Mouse (Mus musculus) intestine, postnatal 0 days (tissue): Measurements from ENCODE around the gene Kif19a. TPM values are rescaled to one million over a fixed set of nuclear protein-coding genes. Genes with fewer than 3 reads are reported as not detected.

Source experiments
- ATAC-seq: fragments of 200-750 bp; cut with Nextera tagmentation; 2 replicates; pipeline ENCODE4 v1.8.0; 2017; ENCODE audit warnings: mild to moderate bottlenecking, moderate TSS enrichment, moderate library complexity
- H3K27ac ChIP-seq: fragments of 300-500 bp; sonication (generic); 2 replicates; pipeline ENCODE4 v1.5.1; 2014; ENCODE audit warnings: mild to moderate bottlenecking, low read depth, low read length, moderate library complexity
- H3K27me3 ChIP-seq: fragments of 300-500 bp; sonication (generic); replicated peaks from 2 replicates; pipeline ENCODE4 v1.6.1; 2014; ENCODE audit warnings: low read length, mixed read lengths; ENCODE audit not compliant: control insufficient read depth, insufficient read depth
- H3K36me3 ChIP-seq: fragments of 300-500 bp; sonication (generic); 2 replicates; pipeline ENCODE4 v1.6.1; 2014; ENCODE audit warnings: mild to moderate bottlenecking, moderate library complexity; ENCODE audit not compliant: control insufficient read depth, insufficient read depth
- H3K4me1 ChIP-seq: fragments of 300-500 bp; sonication (generic); replicated peaks from 2 replicates; pipeline ENCODE4 v1.6.1; 2014; ENCODE audit warnings: antibody characterized with exemption, low read length, mixed read lengths; ENCODE audit not compliant: control insufficient read depth, insufficient read depth
- H3K4me2 ChIP-seq: fragments of 300-500 bp; sonication (generic); replicated peaks from 2 replicates; pipeline ENCODE4 v1.6.1; 2014; ENCODE audit warnings: low read depth, mild to moderate bottlenecking, moderate library complexity
- H3K4me3 ChIP-seq: fragments of 300-500 bp; sonication (generic); 2 replicates; pipeline ENCODE4 v1.5.1; 2014; ENCODE audit warnings: low read depth, low read length
- H3K9ac ChIP-seq: fragments of 300-500 bp; sonication (generic); 2 replicates; pipeline ENCODE4 v1.6.1; 2014; ENCODE audit warnings: mild to moderate bottlenecking, low read depth, low read length
- H3K9me3 ChIP-seq: fragments of 300-500 bp; sonication (generic); 2 replicates; pipeline ENCODE4 v1.6.1; 2016; ENCODE audit warnings: mixed run types; ENCODE audit not compliant: control insufficient read depth
- CTCF ChIP-seq: sonication (generic); IDR thresholded peaks from 2 replicates; pipeline ENCODE4 v1.5.1; 2016; ENCODE audit warnings: low read depth, mild to moderate bottlenecking, control low read depth, antibody characterized with exemption, moderate library complexity
- WGBS: fragments of 180-500 bp; shearing (Covaris S2); extraction: QIAGEN DNeasy Blood & Tissue Kit; methylation state at CpG from one replicate; pipeline ENCODE4 v1.1.7; 2014; 5-methylcytosine and 5-hydroxymethylcytosine counted together
- polyA plus RNA-seq: library from polyadenylated mRNA; unstranded; fragments of >200 nt; fragmentation: Nextera tagmentation; extraction: Ambion mirVana; gene quantifications from 2 replicates; pipeline ENCODE4 v1.2.1, GENCODE M21; 2015

The Kif19a gene
- polyA plus RNA-seq, 1 experiment from 2014 or later: 0.21 TPM

DNA sequence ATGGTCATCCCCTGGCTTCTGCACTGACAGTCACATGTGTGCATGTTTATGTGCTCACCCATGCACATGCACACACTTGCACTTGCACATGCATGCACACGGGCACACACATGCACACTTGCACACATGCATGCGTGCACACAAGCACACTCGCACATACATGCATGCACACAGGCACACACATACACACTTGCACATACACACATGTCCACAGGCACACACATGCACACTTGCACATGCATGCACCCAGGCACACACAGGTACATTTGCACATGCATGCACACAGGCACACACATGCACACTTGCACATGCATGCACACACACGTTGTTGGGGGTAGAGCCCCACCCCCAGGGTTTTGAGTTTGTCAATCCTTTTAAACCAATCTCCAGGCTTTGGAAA lies 51.7 kb downstream of the Kif19a start:
- WGBS: 88% methylated on average over 4 of the region's 4 CpGs
- Histone ChIP-seq H3K36me3 (no peaks in the 10 kb centered on the region), H3K4me1 (no peaks in the 10 kb centered on the region), H3K4me3 (no peak overlapping the region), H3K27me3 (no peaks in the 10 kb centered on the region), H3K9me3 (no peaks in the 10 kb centered on the region), H3K27ac (no peak overlapping the region), H3K4me2 (no peak overlapping the region), H3K9ac (no peak overlapping the region)
- TF ChIP-seq CTCF: no peak
- no peak for ATAC-seq

DNA sequence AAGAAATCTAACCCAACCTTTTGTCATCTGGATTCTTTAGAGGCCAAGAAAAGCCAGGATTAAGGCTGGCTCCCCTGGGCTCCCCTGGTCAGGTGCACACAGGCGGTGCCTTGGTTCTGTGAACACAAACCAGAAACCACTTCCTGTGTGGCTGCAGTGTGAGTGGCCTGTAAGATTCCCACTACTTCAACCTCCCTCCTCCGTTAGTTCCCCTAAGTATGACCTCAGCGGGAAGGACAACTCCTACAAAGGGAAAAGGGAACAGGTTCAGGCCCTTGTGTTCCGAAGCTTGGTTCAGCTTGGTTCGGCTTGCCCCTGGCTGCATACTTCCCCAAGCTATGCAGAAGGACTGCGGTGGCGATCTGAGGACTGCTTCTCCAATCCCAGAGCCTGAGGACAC lies 53.0 kb downstream of the Kif19a start:
- Histone ChIP-seq H3K4me3 (no peak overlapping the region), H3K4me2 (no peak overlapping the region), H3K27me3 (no peaks in the 10 kb centered on the region), H3K4me1 (no peaks in the 10 kb centered on the region), H3K36me3 (no peaks in the 10 kb centered on the region), H3K9ac (no peak overlapping the region), H3K27ac (no peak overlapping the region), H3K9me3 (no peaks in the 10 kb centered on the region)
- ATAC-seq: no peak
- TF ChIP-seq CTCF: no peak
- 89% methylated on average over 7 of the region's 7 CpGs for WGBS

DNA sequence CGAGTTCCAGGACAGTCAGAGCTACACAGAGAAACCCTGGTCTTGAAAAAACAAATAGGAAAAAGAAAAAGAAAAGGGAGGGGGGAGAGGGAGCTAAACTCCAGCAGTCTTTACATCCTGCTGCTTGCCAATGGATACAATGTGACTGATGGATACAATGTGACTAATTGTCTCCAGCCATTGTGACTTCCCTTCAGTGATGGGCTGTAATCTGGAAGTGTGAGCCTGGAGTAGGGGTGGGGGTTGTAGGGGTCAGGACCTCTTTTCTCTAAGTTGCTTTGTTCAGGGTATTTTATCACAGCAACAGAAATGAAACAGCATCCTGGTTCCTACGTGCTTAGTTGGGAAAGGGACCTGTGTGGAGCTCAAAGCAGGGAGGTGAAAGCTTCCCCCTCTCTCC lies 53.9 kb downstream of the Kif19a start:
- TF ChIP-seq CTCF: no peak
- ATAC-seq: no peak
- Histone ChIP-seq H3K27ac (no peak overlapping the region), H3K36me3 (no peaks in the 10 kb centered on the region), H3K27me3 (no peaks in the 10 kb centered on the region), H3K9ac (no peak overlapping the region), H3K4me3 (no peak overlapping the region), H3K9me3 (no peaks in the 10 kb centered on the region), H3K4me1 (no peaks in the 10 kb centered on the region), H3K4me2 (no peak overlapping the region)
- 49% methylated on average over 2 of the region's 2 CpGs for WGBS

DNA sequence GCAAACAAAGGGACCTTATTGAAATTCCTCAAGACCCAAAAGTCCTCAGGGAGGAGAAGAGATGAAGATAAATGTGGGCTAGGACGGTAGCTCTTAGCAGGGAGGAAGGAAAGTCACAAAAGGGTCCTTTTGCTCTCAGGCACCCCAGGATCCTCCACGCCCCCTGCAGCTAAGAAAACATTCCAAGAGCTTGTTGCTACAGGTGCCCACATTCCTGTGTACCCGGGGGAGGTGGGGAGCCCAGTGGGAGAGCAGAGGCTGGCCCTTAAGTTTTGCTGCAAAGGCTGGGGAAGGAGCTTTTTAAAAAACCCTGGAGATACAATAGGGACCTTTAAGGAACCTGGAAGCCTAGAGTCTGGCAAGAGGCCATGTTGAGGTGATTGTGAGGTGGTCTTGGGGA lies 55.3 kb downstream of the Kif19a start:
- H3K4me3 ChIP-seq: no peak overlapping the region
- no peaks in the 10 kb centered on the region for H3K27me3 ChIP-seq
- H3K9ac ChIP-seq: no peak overlapping the region
- H3K9me3 ChIP-seq: no peaks in the 10 kb centered on the region
- no peaks in the 10 kb centered on the region for H3K36me3 ChIP-seq
- no peak overlapping the region for H3K4me2 ChIP-seq
- ATAC-seq: no peak
- no peak overlapping the region for H3K27ac ChIP-seq
- WGBS: 48% methylated on average over 3 of the region's 3 CpGs
- H3K4me1 ChIP-seq: no peaks in the 10 kb centered on the region
- TF ChIP-seq CTCF: no peak

DNA sequence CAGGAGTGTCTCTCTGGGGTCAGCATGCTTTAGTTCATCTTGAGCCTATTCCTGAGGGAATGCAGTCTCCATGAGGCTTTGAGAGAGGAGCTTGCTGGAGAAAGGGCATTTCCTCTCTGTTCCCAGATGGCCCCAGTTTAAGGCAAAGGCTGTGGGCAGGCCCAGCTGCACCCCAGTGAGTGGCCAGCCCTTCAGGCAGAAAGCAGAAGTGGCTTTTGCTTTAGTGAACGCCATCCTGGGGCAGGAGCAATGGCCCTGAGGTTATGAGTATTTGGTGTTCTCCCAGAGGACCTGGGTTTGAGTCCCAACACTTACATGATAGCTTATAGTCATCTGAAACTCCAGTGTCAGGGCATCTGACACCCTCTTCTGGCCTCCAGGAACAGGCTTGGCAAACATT lies 56.1 kb downstream of the Kif19a start:
- H3K9me3 ChIP-seq: no peaks in the 10 kb centered on the region
- no peak for TF ChIP-seq CTCF
- no peaks in the 10 kb centered on the region for H3K36me3 ChIP-seq
- H3K4me1 ChIP-seq: no peaks in the 10 kb centered on the region
- H3K4me2 ChIP-seq: no peak overlapping the region
- no peak overlapping the region for H3K4me3 ChIP-seq
- no peak for ATAC-seq
- H3K27ac ChIP-seq: no peak overlapping the region
- WGBS: 67% methylated on average over 1 of the region's 1 CpGs
- no peak overlapping the region for H3K9ac ChIP-seq
- H3K27me3 ChIP-seq: no peaks in the 10 kb centered on the region

DNA sequence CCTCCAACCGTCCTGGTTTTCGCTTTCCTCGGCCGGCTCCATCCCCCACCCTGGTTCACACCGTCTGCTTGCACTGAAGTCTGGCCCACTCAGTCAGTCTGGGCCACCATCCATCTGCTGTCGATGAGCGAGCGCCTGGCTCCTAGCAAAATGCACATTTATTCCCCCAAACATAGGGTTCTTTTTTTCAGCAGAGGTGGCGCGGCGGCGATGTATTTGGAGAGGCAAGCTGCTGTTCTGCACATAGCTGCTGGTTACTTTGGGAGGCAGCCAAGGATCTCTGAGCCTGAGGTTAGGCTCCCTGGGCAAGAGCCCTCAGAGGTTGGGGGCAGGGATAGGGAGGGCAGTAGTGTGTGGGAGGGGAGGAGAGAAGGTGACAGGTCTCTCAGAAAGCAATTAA lies 57.5 kb downstream of the Kif19a start:
- Histone ChIP-seq H3K9me3 (no peaks in the 10 kb centered on the region), H3K4me2 (no peak overlapping the region), H3K4me3 (no peak overlapping the region), H3K9ac (no peak overlapping the region), H3K27me3 (no peaks in the 10 kb centered on the region), H3K36me3 (no peaks in the 10 kb centered on the region), H3K27ac (no peak overlapping the region), H3K4me1 (no peaks in the 10 kb centered on the region)
- TF ChIP-seq CTCF: no peak
- no peak for ATAC-seq
- WGBS: 70% methylated on average over 12 of the region's 12 CpGs

DNA sequence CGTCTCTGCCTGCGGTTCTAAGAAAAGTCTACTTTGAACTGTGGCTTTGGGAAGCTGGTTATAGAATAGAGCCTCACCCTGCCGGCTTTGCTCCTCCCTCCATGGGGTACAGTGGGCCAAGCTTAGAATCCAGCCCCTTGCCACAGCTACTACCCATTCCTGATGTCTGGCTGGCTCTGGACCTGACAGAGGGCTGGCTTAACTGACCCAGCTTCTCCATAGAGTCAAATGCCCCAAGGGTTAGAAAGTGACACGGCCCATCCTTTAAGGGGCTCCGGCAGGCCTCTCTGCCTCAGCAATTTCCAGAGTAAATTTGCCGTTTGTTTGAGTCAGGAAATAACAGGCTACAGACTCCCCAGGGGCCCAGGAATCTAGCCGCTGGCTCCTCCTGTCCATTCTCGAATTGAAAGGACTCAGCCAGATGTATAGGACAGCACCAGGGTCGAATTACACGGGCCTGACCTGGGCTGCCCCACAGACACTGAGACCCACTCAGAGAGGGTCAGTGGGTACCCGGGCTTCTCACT lies 58.1 kb downstream of the Kif19a start:
- Histone ChIP-seq H3K9ac (no peak overlapping the region), H3K4me2 (no peak overlapping the region), H3K9me3 (no peaks in the 10 kb centered on the region), H3K27ac (no peak overlapping the region), H3K27me3 (no peaks in the 10 kb centered on the region), H3K4me1 (no peaks in the 10 kb centered on the region), H3K36me3 (no peaks in the 10 kb centered on the region), H3K4me3 (no peak overlapping the region)
- no peak for TF ChIP-seq CTCF
- WGBS: 24% methylated on average over 11 of the region's 11 CpGs
- no peak for ATAC-seq
